Comparison of ENCODE assay signal across 25 mouse cellular contexts in the genomic region with DNA sequence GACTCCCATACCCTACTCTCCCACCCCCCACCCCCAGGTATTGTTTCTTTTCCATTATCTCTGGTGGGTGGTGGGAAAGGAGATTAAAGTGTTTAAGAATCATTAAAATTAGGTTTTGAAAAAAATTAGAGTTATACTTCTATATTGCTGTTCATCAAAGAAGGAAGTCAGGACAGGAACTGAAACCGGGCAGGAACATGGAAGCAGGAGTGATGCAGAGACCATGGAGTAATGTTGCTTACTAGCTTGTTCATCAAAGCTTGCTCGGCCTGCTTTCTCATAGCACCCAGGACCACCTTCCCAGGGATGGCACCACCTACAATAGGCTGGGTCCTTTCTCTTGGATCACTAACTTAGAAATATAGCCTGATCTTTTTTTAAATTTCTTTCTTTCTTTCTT.
"Had no signal": no experiment of that assay in that cellular context is flagged by ENCODE, and none has a peak within 500 bp of the region (broad histone marks: within the 10 kb centered on the region; RNA-seq: fewer than 3 reads in every experiment).

No protein-coding gene starts in this region.

- H3K4me3 ChIP-seq: gastrocnemius, adult 2 months; heart, embryonic 13.5 days; heart, embryonic 15.5 days; hindbrain, embryonic 13.5 days; hindbrain, embryonic 15.5 days; intestine, embryonic 15.5 days; kidney, embryonic 15.5 days; limb, embryonic 13.5 days; limb, embryonic 15.5 days had no signal

- H3K27ac ChIP-seq: gastrocnemius, adult 2 months; heart, embryonic 13.5 days; heart, embryonic 15.5 days; hindbrain, embryonic 13.5 days; hindbrain, embryonic 15.5 days; intestine, embryonic 15.5 days; kidney, embryonic 15.5 days; kidney, postnatal 0 days; limb, embryonic 13.5 days; limb, embryonic 15.5 days had no signal

- H3K27me3 ChIP-seq: heart, embryonic 13.5 days; heart, embryonic 15.5 days; hindbrain, embryonic 13.5 days; hindbrain, embryonic 15.5 days; intestine, embryonic 15.5 days; kidney, embryonic 15.5 days; limb, embryonic 13.5 days; limb, embryonic 15.5 days had no signal

- ATAC-seq: inflammation-experienced regulatory T-cells, adult 6 months; intestine, embryonic 15.5 days had no signal

- H3K4me2 ChIP-seq: heart, embryonic 11.5 days; heart, embryonic 13.5 days; heart, embryonic 15.5 days; hindbrain, embryonic 13.5 days; hindbrain, embryonic 15.5 days; intestine, embryonic 15.5 days; kidney, embryonic 15.5 days; limb, embryonic 13.5 days; limb, embryonic 15.5 days had no signal

- H3K9ac ChIP-seq: heart, embryonic 13.5 days; heart, embryonic 15.5 days; hindbrain, embryonic 13.5 days; hindbrain, embryonic 15.5 days; intestine, embryonic 15.5 days; kidney, embryonic 15.5 days; limb, embryonic 13.5 days; limb, embryonic 15.5 days had no signal

- H3K4me1 ChIP-seq: heart, embryonic 15.5 days; hindbrain, embryonic 13.5 days; hindbrain, embryonic 15.5 days; intestine, embryonic 15.5 days; kidney, embryonic 15.5 days; limb, embryonic 13.5 days; limb, embryonic 15.5 days had no signal

- DNase-seq: gastrocnemius, adult 2 months; gastrocnemius, postnatal 10 days; gastrocnemius, postnatal 25 days; heart, adult 11 months; heart, postnatal 14 days; heart, postnatal 36 days; kidney, adult 11 months; kidney, adult 2 months; kidney, adult 9 months; kidney, postnatal 14 days; kidney, postnatal 36 days; layer of hippocampus, adult 9-11 months; layer of hippocampus, postnatal 36 days; left cerebral cortex, postnatal 4 days had no signal

- H3K36me3 ChIP-seq: heart, embryonic 13.5 days; heart, embryonic 15.5 days; hindbrain, embryonic 13.5 days; hindbrain, embryonic 15.5 days; intestine, embryonic 15.5 days; kidney, embryonic 15.5 days; limb, embryonic 13.5 days; limb, embryonic 15.5 days had no signal

- H3K9me3 ChIP-seq: heart, embryonic 13.5 days; heart, embryonic 15.5 days; hindbrain, embryonic 13.5 days; hindbrain, embryonic 15.5 days; intestine, embryonic 15.5 days; kidney, embryonic 15.5 days; limb, embryonic 13.5 days; limb, embryonic 15.5 days had no signal
